Mouse (Mus musculus) large intestine, adult 2 months (tissue): ENCODE data around the gene Mgat3. TPM values are rescaled to one million over a fixed set of nuclear protein-coding genes. Genes with fewer than 3 reads are reported as not detected.

Experiments
- DNase-seq: peaks from one replicate; pipeline ENCODE4 v3.0.0-alpha.2; 2012; ENCODE audit warnings: low read depth, low spot score
- WGBS: fragments of 180-500 bp; shearing (Covaris S2); methylation state at CpG from one replicate; pipeline ENCODE4 v1.1.7; 2018; 5-methylcytosine and 5-hydroxymethylcytosine counted together
- polyA plus RNA-seq: library from polyadenylated mRNA; depleted of rRNA; stranded (reverse); fragments of >200 nt; gene quantifications from 2 replicates; pipeline ENCODE4 v1.2.3, GENCODE M21; 2012

Gene Mgat3
- polyA plus RNA-seq, 1 experiment = 41.9 TPM

- no peak for DNase-seq
- WGBS = 65% methylated on average over 5 of the region's 5 CpGs
These were observed 26.0 kb upstream of the Mgat3 start for GRCm38 (mm10) chr15:80147511-80147910.

DNA sequence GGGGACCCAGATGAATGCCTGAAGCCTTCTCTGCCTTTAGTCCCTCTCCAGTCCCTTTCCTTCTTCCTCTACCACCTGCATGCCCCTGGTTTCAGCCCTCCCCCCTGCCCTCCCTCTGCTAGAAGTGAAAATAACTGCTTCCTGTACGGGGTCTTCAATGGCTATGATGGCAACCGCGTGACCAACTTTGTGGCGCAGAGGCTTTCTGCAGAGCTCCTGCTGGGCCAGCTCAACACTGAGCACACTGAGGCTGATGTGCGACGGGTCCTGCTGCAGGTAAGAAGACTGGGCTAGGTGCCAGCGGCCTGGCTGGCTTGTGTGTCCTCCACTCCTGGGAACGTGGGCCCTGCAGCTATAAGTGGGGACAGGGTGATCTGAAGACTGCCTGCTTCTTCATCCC, 25.0 kb upstream of the Mgat3 start:
- DNase-seq = no peak
- 83% methylated on average over 8 of the region's 8 CpGs for WGBS

- DNase-seq = no peak
- 85% methylated on average over 7 of the region's 7 CpGs for WGBS
These were observed 24.0 kb upstream of the Mgat3 start for GRCm38 (mm10) chr15:80149517-80149916.

GRCm38 (mm10) chr15:80152663-80153062, 20.9 kb upstream of the Mgat3 start:
- 89% methylated on average over 10 of the region's 10 CpGs for WGBS
- DNase-seq = no peak

- 92% methylated on average over 11 of the region's 11 CpGs for WGBS
- no peak for DNase-seq
These were observed 19.8 kb upstream of the Mgat3 start for GRCm38 (mm10) chr15:80153757-80154156.

DNA sequence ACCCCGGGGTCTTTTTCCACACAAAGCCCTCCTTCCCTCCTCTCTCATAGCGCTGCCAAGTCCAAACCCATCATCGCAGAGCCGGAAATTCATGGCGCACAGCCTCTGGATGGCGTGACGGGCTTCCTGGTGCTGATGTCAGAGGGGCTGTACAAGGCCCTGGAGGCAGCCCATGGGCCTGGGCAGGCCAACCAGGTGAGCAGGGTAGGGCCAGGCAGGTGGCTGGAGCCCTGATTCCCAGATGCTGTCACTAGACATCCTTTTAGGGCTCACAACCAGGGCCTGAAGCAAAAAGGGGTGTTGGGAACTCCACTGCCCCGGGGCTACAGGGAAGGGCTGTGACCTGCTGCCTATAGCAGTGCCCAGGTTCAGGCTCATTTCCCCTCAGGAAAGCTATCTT, 17.8 kb upstream of the Mgat3 start:
- 95% methylated on average over 8 of the region's 8 CpGs for WGBS
- no peak for DNase-seq

DNA sequence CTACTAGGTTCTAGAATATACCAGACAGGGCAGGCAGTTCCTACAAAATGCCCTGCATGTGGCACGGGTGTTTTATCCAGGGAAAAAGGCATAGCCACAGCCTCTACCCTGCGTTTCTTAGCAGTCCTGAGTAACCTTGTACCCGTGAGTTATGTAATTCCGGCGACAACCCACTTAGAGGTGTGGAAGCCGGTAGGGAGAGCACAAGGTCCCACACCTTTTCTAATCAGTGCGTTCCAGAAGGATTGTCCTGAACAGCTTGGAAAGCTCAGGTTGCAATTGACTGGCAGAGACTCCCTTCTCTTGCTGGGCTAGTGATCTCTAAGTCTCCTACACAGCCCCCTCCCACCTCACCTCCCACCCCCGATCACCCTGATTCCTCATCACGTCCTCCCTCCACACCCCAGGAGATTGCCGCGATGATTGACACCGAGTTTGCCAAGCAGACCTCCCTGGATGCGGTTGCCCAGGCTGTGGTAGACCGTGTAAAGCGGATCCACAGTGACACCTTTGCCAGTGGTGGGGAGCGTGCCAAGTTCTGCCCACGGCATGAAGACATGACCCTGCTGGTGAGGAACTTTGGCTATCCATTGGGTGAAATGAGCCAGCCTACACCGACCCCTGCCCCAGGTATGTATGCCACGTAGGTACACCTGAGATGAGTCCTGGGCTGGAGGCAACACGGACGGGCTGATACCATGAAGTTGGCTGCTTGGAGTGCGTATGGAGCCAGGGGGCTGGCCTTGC, 16.2 kb upstream of the Mgat3 start:
- DNase-seq = no peak
- WGBS = 74% methylated on average over 22 of the region's 22 CpGs

DNA sequence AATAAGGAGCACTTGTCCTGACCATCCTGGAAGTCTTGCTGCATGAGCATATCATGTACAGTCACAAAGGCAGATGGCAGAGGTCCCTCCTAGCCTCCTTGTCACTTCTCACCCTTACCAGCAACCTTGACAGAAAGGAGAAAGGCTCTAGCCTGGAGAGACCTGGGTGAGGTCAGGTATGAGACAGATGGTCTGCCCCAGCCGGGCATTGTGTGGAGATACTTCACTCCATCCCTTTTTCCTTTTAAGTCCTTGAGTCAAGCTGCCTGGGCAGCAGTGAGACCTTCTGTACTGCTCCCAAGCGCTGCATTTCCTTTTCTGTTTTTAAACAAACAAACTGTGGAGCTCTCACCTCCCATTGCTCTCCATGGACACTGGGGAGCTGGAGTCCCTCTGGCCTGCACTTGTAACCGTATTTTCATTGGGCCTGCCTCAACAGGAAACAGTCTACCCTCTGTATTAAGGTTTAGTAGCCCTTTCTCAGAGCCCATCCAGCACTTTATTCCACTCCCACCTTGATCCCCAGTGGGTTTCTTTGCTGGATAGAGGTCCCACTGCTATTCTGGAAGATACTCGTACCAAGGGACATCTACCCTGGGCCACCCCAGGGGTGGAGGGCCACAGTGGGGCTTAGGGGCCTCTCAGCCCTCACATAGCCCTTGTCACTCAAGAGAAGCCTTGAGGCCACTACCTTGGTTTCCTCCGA, 15.4 kb upstream of the Mgat3 start:
- DNase-seq = no peak
- 52% methylated on average over 5 of the region's 5 CpGs for WGBS

- DNase-seq = no peak
- 27% methylated on average over 4 of the region's 4 CpGs for WGBS
These were observed 14.8 kb upstream of the Mgat3 start for GRCm38 (mm10) chr15:80158707-80159090.

- WGBS = 22% methylated on average over 8 of the region's 8 CpGs
- peak; percentile 87 for DNase-seq
These were observed 14.1 kb upstream of the Mgat3 start for GRCm38 (mm10) chr15:80159286-80159901.

DNA sequence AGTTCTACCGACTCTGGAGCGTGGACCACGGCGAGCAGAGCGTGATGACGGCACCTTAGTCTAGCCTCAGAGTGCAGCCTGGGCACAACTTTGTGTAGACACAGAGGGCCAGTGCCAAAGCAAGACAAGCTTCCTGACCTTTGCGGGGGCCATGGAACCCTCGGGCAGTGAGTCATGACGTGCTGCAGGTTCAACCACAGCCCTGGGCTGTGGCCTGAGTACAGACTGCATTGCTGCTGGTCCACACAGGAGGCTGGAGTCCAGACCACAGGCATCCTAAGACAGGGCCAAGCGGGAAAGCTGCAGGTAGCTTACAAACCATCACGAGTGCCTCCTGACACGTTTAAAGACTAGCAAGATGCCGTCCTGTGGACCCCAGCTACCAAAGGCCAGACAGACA, 13.3 kb upstream of the Mgat3 start:
- DNase-seq = no peak
- WGBS = 59% methylated on average over 13 of the region's 13 CpGs

DNA sequence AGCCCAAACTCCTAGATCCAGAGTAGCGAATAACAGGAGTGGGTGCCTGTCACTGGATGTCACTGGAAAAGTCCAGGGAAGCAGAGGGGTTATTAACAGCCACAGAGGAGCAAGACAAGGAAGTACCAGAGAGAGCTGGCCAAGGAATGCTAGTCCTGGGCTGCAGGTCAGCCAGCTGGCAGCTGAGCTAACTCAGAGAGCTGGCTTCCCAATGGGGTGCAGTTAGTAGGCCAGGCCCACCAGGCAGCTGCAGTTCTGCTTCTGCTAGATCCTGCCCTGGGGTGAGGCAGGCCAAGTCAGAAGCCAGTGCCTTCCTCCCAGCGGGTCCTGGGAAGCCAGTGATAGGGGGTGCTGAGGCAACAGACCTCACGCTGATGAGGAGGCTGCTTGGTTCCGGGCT, 12.8 kb upstream of the Mgat3 start:
- 75% methylated on average over 4 of the region's 4 CpGs for WGBS
- no peak for DNase-seq

DNA sequence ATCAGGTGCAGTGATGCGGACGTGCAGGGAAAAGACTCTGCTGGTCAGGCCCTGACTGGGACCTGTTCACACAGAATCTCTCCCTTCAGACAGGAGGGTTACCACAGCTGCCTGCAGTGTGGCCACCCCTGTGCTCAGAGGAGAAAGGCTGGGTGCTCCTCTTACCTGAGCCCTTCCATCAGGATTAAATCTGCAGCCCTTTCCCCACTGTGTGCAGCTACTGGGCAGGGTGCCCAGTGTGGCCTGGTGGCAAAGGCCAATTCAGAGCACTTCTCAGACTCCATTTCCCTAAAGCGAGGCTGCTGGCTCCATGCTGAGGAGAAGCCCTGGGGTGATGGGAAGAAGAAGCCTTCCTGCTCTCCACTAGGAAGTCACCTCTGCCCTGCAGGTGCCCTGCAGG, 12.3 kb upstream of the Mgat3 start:
- DNase-seq = no peak
- 72% methylated on average over 3 of the region's 3 CpGs for WGBS

- 86% methylated on average over 4 of the region's 4 CpGs for WGBS
- no peak for DNase-seq
These were observed 11.0 kb upstream of the Mgat3 start for GRCm38 (mm10) chr15:80162401-80162964.

DNA sequence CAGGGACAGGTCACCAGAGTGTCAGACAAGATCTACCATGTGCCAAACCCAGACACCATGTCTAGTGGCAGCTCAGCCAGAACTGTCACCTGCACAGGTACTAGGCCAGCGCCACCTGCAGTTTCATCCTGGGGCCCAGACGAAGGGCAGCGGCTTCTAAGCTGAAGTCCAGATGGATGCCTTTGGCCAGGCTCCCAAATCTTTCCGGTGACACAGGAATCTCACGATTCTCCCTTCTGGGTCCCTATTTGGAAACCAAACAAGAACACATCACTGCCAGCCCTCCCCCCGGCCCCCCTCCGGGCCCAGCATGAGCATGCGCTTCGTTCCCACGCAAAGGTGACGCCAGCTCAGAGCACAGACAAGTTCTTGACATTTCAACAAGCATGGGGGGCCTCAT, 10.2 kb upstream of the Mgat3 start:
- WGBS = 77% methylated on average over 11 of the region's 11 CpGs
- DNase-seq = no peak

- DNase-seq = no peak
- WGBS = 62% methylated on average over 4 of the region's 4 CpGs
These were observed 9.8 kb upstream of the Mgat3 start for GRCm38 (mm10) chr15:80163716-80164115.

- WGBS = 15% methylated on average over 5 of the region's 5 CpGs
- DNase-seq = no peak
These were observed 8.1 kb upstream of the Mgat3 start for GRCm38 (mm10) chr15:80165396-80165795.

- WGBS = 56% methylated on average over 1 of the region's 1 CpGs
- no peak for DNase-seq
These were observed 4.0 kb upstream of the Mgat3 start for GRCm38 (mm10) chr15:80169484-80169883.

DNA sequence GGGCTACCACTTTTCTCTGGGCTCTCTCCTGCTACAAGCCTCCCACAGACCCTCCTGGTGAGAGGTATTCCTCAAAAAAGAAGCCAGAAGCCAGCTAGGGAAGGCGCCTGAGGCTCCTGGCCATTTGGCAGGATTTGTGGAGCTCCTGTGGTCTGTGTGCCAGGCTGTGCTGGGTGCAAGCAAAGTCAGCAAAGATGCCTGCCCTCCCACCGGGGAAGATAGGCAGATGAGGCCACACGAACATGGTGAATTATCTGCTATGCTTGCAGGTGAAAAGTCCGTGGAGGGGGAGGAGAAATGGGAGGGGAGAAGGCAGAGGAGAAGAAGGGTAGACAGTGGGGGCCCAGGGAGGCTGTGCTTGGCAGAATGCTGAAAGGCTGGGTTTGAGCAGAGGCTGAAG, 3.2 kb upstream of the Mgat3 start:
- DNase-seq = no peak
- 67% methylated on average over 4 of the region's 4 CpGs for WGBS

DNA sequence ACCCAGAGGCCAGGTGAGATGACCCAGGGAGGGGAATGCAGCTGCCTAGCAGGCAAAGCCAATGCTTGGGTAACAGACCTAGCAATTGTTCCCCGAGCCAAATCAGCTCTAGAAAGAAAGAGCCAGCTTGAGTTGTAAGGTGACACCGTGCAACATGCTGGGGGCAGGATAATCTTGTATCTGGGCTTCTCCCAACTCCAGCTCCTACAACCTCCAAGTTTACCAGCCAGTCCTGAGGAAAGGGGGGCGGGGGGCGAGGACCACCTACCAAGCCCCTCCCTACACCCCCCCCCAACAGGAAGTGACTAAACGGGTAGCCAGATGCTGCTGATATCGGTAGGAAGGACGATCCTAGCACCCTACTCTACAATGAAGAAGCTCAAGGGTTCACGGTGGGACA, 2.2 kb upstream of the Mgat3 start:
- DNase-seq = no peak
- WGBS = 47% methylated on average over 8 of the region's 8 CpGs

DNA sequence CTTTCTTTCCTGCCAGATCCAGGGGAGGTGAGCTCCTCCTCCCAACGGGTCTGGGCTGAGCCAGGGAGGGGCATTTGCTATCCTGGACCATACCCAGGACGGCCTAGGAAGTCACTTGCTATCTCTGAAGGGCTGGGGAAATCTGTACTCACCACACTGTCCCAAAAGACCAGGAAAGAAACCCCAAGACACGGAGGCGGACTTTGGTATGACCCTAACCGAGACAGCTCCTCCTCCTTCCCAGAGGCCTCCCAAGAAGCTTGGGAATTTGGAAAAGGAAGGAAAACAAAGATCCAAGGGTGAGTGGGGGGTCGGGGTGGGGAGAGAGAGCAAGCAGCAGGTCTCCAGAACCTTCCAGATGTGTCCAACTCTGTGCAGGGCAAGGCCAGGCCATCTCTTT, 1.7 kb upstream of the Mgat3 start:
- 38% methylated on average over 6 of the region's 6 CpGs for WGBS
- no peak for DNase-seq
